Mouse (Mus musculus) small intestine, adult 2 months (tissue): ENCODE measurements around the gene Padi1.

ENCODE experiments used
- CTCF ChIP-seq: fragments of 200-500 bp; IDR thresholded peaks from 2 replicates; pipeline ENCODE4 v1.5.1; 2012; ENCODE audit warnings: low read depth, mild to moderate bottlenecking, control low read depth, inconsistent platforms, low read length, moderate library complexity, mixed read lengths; ENCODE audit not compliant: insufficient replicate concordance, insufficient read length; ENCODE audit errors: extremely low read depth
- POLR2A ChIP-seq: fragments of 200-500 bp; IDR thresholded peaks from 2 replicates; pipeline ENCODE4 v1.6.1; 2012; ENCODE audit warnings: low read depth, mild to moderate bottlenecking, control low read depth, inconsistent platforms, low read length, moderate library complexity

- no peak for TF ChIP-seq CTCF
- TF ChIP-seq POLR2A: no peak
These were observed 27.4 kb upstream of the Padi1 start for GRCm38 (mm10) chr4:140873011-140873410.
